Mouse (Mus musculus) erythroblast, adult 5-6 weeks (primary cell): ENCODE measurements around the gene Atp8b5. TPM values are rescaled to one million over a fixed set of nuclear protein-coding genes. Genes with fewer than 3 reads are reported as not detected.

Experiments used
- ATAC-seq: replicated peaks from 2 replicates; pipeline ENCODE4 v1.8.0; 2016; ENCODE audit warnings: moderate number of reproducible peaks, mild to moderate bottlenecking, moderate TSS enrichment, inconsistent platforms; ENCODE audit not compliant: poor library complexity, low FRiP score, severe bottlenecking
- total RNA-seq, 2 experiments: library from RNA; stranded (forward) in 1 of 2; stranded (reverse) in 1 of 2; fragments of 150-400 nt in 1 of 2; fragments of 200-764, 138-1000 nt in 1 of 2; gene quantifications; 2 replicates each; pipeline versions ENCODE4 v1.2.3 to v1.2.4; 2015 to 2017; ENCODE audit warnings: low replicate concordance in 2 of 2

Gene Atp8b5
- total RNA-seq, 2 experiments from 2014 or later = not detected

DNA sequence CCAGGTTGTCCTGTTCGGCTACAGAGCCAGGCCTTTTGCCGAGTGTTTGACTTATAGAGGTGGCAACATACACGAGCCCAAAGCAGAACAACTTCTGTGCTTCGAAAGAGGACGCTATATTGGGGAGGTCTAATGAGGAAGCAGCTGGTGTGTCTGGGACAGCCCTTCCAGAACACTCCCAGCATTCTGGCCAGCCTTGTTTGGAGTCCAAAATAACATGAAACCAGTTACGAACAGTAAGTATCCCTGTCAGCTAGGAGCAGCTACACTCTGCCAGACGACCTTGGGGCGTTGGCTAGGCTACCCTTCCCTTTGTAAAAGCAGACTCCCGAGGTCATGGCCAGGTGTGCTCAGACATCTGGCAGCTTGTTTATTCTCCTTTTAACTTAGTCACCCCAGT lies 135.3 kb downstream of the Atp8b5 start:
- ATAC-seq = no peak

DNA sequence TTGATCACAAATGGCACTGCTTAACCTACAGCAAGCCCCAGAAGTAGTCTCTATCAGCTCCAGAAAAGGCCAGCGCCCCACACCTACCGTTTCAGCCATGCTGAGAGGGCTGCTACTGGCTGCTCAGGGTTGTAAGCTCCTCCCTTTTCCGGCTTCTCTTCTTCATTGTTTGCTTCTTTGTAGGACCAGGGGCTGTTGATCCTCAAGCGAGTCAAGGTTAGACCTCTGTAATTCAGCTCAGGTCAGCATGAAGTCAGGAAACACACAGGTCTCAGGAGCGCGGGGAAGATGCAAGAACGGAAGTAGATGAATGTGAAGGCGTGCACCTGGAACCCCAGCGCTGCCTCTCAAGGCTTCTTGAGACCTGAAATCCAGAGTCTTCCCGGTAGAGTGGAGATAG lies 137.7 kb downstream of the Atp8b5 start:
- ATAC-seq = no peak

DNA sequence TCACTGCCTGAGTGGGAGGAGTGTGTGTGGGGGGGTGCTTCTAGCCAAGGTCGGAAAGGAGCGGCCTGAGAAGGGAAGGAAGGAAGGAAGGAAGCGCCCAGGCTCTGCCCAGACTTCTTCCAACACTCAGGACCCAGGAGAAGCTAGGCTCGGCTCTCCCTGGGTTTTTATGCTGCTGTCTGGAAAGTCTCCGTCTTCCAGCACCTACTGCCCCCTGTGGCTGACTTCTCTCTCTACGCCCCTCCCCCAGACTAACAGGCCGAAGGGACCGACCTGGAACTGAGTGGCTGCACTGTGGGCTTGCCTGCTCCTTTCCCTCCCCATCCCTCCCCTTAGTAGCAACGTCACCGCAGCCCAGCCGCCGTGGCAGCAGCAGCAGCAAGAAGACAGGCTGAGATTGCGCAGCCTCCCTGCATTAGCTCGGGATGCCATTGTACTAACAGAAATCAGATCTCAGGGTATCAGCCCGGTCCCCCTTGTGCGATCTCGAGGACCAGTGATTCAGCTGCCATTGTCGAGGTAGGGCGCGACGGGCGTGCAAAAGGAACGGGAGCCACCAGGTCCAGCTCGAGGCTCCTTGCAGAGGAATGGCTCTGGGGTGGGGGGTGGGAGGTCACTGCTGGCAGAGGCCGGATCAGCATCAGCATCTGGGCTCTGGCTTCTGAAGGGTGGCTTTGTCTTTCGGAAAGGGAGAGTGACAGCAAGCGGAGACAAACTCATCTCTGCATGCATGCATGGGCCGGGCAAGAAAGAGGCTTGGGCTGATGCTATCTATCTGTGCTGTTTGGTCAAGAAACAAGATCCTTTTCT lies 139.4 kb downstream of the Atp8b5 start:
- ATAC-seq = no peak

DNA sequence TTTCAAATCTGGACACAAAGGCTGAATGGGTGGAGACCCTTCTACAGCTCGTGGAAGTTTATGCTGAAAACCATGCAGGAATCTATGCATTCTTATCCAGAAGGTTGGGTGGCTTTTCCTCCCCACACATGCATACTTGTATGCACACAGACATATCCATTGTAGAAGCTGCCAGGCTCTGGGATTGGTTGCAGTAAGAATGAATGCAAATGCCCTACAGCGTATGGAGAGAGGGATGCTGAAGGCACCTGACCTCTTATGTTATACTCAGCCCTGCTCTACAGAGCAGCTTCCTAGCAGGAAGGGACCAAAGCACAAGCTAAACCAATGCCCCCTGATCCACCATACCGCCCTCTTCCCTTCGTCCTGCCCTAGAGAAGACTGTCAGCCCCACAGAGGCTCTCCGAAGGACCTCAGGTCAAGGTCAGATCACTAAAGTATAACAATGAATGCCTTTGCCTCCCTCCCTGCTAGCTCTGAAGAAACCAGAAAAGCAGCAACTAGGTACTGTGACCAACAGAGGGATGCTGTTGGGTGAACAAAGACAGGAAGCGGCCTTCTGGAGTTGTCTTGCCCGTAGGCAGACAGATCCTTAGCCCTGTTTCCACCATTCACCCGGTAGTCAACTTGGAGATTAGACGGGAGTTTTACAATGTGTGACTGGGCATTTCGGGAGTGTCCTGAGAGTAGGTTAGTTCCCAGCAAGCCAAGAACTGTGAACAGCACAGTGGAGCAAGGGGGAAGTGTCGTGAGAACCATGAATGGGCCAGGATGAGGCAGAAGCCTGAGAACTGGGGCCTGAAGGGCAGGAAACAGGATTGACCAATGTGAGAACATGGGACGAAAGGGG lies 140.3 kb downstream of the Atp8b5 start:
- no peak for ATAC-seq

DNA sequence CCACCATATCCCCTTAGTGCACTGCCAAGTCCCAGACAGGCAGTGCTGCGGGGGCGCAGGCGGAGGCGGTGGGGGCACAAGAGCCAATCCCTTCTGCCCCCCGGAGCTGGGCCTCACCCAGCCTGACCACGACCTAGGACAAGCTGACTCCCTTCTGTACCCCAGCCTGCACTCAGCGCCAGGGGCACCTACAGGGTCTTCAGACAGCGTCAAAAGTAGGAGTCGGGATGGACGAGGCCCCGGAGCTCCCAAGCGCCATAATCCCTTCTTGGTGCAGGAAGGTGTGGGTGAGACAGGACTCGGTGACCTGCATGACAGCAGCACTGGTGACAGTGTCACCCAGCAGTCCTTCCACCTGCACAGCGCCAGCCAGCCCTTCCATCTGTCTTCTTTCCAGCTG lies 147.8 kb downstream of the Atp8b5 start:
- ATAC-seq = no peak

DNA sequence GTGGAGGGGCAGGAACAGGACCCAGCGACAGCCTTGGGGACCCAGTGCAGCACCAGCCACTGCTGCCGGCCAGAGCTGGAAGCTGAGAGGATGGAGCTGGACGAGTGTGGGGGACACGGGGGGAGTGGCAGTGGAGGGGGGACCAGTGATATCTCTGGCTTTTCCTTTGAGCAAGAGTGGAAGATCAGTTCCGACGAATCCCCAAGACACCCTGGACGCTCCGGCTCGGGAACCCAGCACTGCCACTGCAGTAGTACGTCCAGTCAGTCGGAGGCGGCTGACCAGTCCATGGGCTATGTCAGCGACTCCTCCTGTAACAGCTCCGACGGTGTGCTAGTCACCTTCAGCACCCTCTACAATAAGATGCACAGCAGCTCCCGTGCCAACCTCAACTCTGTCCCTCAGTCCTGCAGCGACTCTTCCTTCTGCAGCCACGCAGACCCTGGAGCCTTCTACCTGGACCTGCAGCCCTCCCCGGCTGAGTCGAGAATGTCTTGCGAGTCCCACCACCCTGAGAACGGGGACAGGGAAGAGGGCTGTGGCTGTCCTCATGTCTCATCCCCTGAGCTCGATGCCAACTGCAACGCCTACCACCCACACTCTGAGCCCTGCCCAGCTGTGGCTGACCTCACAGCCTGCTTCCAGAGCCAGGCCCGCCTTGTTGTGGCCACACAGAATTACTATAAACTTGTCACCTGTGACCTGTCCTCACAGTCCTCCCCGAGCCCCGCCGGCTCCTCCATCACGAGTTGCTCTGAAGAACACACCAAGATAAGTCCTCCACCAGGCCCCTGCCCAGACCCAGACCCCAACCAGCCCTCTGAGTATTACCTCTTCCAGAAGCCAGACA lies 148.5 kb downstream of the Atp8b5 start:
- no peak for ATAC-seq

DNA sequence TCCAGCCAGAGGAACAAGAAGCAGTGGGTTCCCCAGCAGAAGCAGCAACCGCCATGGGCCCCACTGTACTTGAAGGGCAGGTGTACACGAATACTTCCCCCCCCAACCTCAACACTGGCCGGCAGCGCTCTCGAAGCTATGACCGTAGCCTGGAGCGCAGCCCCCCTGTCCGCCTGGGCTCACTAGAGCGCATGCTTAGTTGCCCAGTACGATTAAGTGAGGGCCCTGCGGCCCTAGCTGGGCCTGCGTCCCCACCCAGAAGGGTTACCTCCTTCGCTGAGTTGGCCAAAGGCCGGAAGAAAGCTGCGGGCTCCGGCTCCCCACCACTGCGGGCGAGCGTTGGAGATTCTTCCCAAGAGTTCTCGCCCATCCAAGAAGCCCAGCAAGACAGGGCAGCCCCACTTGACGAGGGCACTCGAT lies 149.1 kb downstream of the Atp8b5 start:
- ATAC-seq = no peak

DNA sequence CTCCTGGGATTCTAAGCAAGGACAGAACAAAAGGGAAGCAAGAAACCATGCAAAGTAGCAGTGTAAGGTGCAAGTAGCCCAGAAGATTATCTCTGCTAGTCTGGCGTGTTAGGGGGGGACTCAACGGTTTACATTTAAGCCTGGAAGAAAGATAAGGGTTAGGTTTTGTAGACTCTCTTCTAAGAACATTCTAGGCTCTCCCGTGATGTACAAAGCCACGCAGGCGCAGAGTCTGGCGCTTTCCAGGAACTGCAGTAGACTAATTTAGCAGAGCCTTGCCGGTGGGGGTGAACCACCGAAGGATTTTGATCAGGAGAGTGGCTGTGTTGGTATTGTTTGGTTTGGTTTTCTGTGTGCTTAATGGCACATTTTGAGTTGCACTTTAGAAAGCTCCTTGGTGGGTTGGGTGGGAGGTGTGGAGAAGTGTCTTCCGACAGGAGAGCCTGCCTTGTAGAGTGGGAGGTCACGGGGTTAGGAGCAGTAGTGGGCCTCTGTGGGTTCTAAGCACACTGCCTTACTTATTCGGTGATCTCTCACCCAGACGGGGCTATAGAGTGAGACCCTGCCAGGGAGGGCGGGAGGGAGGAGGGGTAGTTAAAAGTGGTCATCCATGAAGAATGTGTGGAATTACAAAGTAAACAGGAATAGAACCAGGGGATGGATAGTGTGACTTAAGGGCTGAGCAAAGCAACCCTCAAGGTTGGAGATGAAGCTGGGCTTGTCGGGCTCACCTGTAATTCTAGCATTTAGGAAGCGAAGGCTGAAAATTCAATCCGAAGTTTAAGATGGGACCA lies 150.5 kb downstream of the Atp8b5 start:
- no peak for ATAC-seq

DNA sequence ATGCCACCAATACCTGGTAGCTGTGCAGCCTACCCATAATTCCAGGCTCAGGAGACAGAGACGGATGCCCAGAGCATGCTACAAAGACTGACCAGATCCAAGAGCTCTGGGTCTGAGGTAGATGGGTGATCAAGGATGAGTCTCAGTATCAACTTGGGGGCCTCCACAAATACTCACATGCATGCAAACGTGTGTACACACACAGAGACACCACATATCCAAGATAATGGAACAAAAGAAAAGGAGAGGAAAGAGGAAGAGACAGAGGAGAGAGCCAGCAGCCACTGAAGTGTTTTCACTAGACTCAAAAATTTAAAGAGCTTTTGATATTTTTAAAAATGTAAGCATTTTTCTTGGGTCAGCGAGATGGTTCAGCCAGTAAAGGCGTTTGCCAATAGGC lies 151.5 kb downstream of the Atp8b5 start:
- no peak for ATAC-seq

DNA sequence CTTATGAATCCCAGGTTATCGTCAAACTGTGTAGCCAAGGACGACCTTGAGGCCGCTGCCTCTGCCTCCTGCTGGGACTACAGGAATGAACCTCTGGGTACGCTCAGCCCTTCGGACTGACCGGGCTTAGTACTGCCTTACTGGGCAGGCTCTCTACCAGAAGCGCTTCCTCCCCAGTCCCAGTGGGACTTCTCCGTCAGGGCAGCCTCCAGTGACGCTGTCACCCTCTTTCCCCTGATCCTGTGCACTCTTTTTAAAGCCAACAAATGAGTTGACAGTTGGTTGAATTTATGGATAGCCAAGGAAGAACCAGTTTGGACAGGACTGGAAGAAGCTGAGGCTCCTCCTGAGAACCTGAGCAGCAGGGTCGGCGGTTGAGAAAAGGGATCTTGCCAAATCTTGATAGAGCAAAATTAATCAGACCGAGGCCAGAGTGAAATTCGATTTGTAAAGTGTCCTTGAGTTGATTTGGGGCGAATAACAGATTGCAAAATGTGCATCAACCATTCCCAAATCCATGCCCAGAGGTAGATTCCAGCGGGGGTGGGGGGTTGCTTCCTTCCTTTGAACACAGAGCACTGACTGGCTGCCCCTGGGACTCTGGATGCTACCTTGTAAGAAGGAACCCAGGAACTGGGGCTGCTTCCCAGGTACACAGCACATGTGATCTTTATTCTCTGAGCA lies 152.2 kb downstream of the Atp8b5 start:
- no peak for ATAC-seq

DNA sequence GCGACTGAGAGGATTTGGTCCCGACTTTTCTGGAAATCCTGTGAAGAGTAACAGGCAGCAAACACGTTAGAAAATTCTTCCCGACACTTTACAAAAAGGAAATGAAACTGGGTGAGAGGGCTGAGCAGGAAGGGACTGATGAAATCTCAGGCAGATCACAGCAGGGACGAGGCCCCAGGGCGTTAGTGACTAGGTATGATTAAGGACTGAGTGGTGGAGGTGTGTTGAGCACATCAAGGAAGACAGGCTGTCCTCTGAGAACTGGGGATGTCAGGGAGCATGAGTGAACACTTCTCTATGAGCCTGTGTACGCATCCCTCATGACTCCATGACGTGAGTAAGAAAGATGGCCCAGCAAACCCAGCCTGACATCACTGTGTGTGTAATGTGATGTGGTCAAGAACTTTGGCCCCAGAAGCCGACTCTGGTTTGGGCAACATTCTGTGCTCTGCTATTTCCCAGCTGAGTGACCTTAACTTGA lies 152.9 kb downstream of the Atp8b5 start:
- no peak for ATAC-seq

DNA sequence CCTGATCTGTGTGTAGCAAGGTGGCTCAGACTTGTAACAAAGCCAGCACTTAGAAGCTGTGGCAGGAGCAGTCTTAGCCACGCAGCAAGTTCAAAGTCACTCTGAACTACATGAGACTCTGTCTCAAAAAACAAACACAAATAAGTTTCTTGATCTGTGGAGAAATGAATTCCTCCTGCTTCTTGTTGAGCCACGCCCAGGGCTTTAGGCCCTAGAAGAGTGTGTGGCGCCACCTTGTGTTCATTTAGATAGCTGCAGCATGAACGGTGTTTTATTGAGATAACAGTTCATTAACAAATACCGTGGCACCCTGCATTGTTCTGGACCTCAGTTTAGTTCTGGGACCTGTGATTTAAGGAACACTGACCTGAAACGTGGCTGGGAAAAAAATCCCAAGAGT lies 153.3 kb downstream of the Atp8b5 start:
- peak; percentile 64; the same call in 1 of the 2 replicates for ATAC-seq

DNA sequence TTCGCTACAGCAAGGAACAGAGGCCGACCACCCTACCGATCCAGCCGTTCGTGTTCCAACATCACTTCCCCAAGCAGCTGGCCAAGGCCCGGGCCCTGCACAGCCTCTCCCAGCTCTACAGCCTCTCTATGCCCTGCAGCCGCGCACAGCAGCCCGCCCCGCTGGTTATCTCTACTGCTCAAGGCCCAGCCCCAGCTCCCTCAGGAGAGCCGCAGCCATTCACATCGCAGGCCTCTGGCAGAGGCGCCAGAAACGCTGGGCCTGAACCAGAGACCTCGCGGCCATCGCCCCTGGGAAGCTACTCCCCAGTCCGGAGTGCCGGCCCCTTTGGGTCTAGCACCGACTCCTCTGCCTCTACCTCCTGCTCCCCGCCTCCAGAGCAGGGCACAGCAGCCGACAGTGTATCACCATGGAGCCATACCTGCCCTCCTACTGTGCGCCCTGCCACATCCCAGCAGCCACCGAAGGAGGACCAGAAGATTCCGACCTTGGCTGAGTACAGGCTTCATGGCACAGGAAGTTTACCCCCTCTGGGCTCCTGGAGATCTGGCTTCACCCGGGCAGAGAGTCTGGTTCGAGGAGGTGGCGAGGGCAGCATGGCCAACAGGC lies 154.8 kb downstream of the Atp8b5 start:
- no peak for ATAC-seq

Other genes starting within 250 kb of the Atp8b5 start
- gene Pigo, start 241.3 kb upstream of the Atp8b5 start, total RNA-seq (2015; ENCODE audit: low replicate concordance) = 4.8 and 24.2 TPM in 2 replicates
- 8.8 and 10.2 TPM in 2 replicates for gene Pigo, start 241.3 kb upstream of the Atp8b5 start, total RNA-seq (2017; ENCODE audit: low replicate concordance)
- gene Stoml2, start 235.4 kb upstream of the Atp8b5 start, total RNA-seq (2015; ENCODE audit: low replicate concordance) = 38.6 and 40.1 TPM in 2 replicates
- gene Stoml2, start 235.4 kb upstream of the Atp8b5 start, total RNA-seq (2017; ENCODE audit: low replicate concordance) = 53.4 and 59.0 TPM in 2 replicates
- gene Fam214b, start 220.9 kb upstream of the Atp8b5 start, total RNA-seq (2015; ENCODE audit: low replicate concordance) = 177 and 182 TPM in 2 replicates
- gene Fam214b, start 220.9 kb upstream of the Atp8b5 start, total RNA-seq (2017; ENCODE audit: low replicate concordance) = 191 and 193 TPM in 2 replicates
- not detected in 2 replicates for gene Unc13b, start 208.2 kb upstream of the Atp8b5 start, total RNA-seq (2015; ENCODE audit: low replicate concordance)
- gene Unc13b, start 208.2 kb upstream of the Atp8b5 start, total RNA-seq (2017; ENCODE audit: low replicate concordance) = not detected in 2 replicates
- 0.63 TPM in 1 of 2 replicates, not detected in the other for gene Rusc2, start 114.8 kb downstream of the Atp8b5 start, total RNA-seq (2015; ENCODE audit: low replicate concordance)
- gene Rusc2, start 114.8 kb downstream of the Atp8b5 start, total RNA-seq (2017; ENCODE audit: low replicate concordance) = 0.17 TPM in 1 of 2 replicates, not detected in the other
- not detected in 2 replicates for gene Fam166b, start 162.0 kb downstream of the Atp8b5 start, total RNA-seq (2015; ENCODE audit: low replicate concordance)
- not detected in 2 replicates for gene Fam166b, start 162.0 kb downstream of the Atp8b5 start, total RNA-seq (2017; ENCODE audit: low replicate concordance)
- 1.7 and 2.3 TPM in 2 replicates for gene Tesk1, start 174.8 kb downstream of the Atp8b5 start, total RNA-seq (2015; ENCODE audit: low replicate concordance)
- 0.98 and 1.5 TPM in 2 replicates for gene Tesk1, start 174.8 kb downstream of the Atp8b5 start, total RNA-seq (2017; ENCODE audit: low replicate concordance)
- gene Cd72, start 187.5 kb downstream of the Atp8b5 start, total RNA-seq (2015; ENCODE audit: low replicate concordance) = 2.1 and 2.3 TPM in 2 replicates
- gene Cd72, start 187.5 kb downstream of the Atp8b5 start, total RNA-seq (2017; ENCODE audit: low replicate concordance) = 0.43 and 7.9 TPM in 2 replicates
- gene Sit1, start 216.6 kb downstream of the Atp8b5 start, total RNA-seq (2015; ENCODE audit: low replicate concordance) = not detected in 2 replicates
- not detected in 2 replicates for gene Sit1, start 216.6 kb downstream of the Atp8b5 start, total RNA-seq (2017; ENCODE audit: low replicate concordance)
- gene Ccdc107, start 225.7 kb downstream of the Atp8b5 start, total RNA-seq (2015; ENCODE audit: low replicate concordance) = 4.6 and 17.1 TPM in 2 replicates
- 5.2 and 36.1 TPM in 2 replicates for gene Ccdc107, start 225.7 kb downstream of the Atp8b5 start, total RNA-seq (2017; ENCODE audit: low replicate concordance)
- gene Arhgef39, start 232.5 kb downstream of the Atp8b5 start, total RNA-seq (2015; ENCODE audit: low replicate concordance) = 22.4 and 40.9 TPM in 2 replicates
- gene Arhgef39, start 232.5 kb downstream of the Atp8b5 start, total RNA-seq (2017; ENCODE audit: low replicate concordance) = 18.0 and 29.2 TPM in 2 replicates
- 0.63 TPM in 1 of 2 replicates, not detected in the other for gene Car9, start 239.8 kb downstream of the Atp8b5 start, total RNA-seq (2015; ENCODE audit: low replicate concordance)
- 0.56 and 0.77 TPM in 2 replicates for gene Car9, start 239.8 kb downstream of the Atp8b5 start, total RNA-seq (2017; ENCODE audit: low replicate concordance)